ENCODE assay signal across 18 mouse cellular contexts in genomic region chr6:137588481-137589244, GRCm38 (mm10).
DNase-seq lines count a peak whose midpoint lies in the region; ATAC-seq and TF ChIP-seq lines count a peak whose summit lies in the region.
"Had no signal": no experiment of that assay in that cellular context is flagged by ENCODE, and none has a peak within 500 bp of the region (broad histone marks: within the 10 kb centered on the region; RNA-seq: fewer than 3 reads in every experiment).

No protein-coding gene starts in this region.

- no peaks in the 10 kb centered on the region for H3K36me3 ChIP-seq in midbrain, postnatal 0 days (ENCODE audit: insufficient read depth, low read length)
- H3K36me3 ChIP-seq: embryonic facial prominence, embryonic 12.5 days; forebrain, embryonic 10.5 days; hindbrain, embryonic 13.5 days; midbrain, embryonic 10.5 days had no signal

- WGBS in midbrain, postnatal 0 days: 85% methylated on average over 10 of the region's 10 CpGs

- DNase-seq in layer of hippocampus, adult 11-12 months (ENCODE audit: low spot score): peak; percentile 24
- DNase-seq in layer of hippocampus, adult 9-10 months (ENCODE audit: low spot score): no peak
- peak; percentile 25 to 28 for DNase-seq in frontal cortex, postnatal 25 days (ENCODE audit: low spot score in 2 of 2)
- DNase-seq in layer of hippocampus, adult 9-11 months: peak; percentile 53
- DNase-seq in right cerebral cortex, postnatal 10 days (ENCODE audit: low spot score in 2 of 2): peak; percentile 59 to 66
- DNase-seq in urinary bladder, postnatal 25 days (ENCODE audit: low spot score): no peak
- DNase-seq in midbrain, postnatal 0 days (ENCODE audit: low spot score): no peak
- DNase-seq: cerebellum, adult 2 months; heart, postnatal 10 days; lung, postnatal 14 days; retina, postnatal 1 day had no signal

- ATAC-seq in erythroblast, adult 5-6 weeks (replicated peaks; ENCODE audit: low FRiP score, poor library complexity, severe bottlenecking): no peak
- ATAC-seq in midbrain, postnatal 0 days (ENCODE audit: low FRiP score): no peak
- ATAC-seq: intestine, embryonic 16.5 days had no signal

- no peak overlapping the region for H3K4me2 ChIP-seq in midbrain, postnatal 0 days (ENCODE audit: low read depth, low read length, poor library complexity, severe bottlenecking)
- H3K4me2 ChIP-seq: embryonic facial prominence, embryonic 12.5 days; hindbrain, embryonic 13.5 days had no signal

- no peaks in the 10 kb centered on the region for H3K9me3 ChIP-seq in midbrain, postnatal 0 days (ENCODE audit: low read length)
- H3K9me3 ChIP-seq: embryonic facial prominence, embryonic 12.5 days; forebrain, embryonic 10.5 days; hindbrain, embryonic 13.5 days; midbrain, embryonic 10.5 days had no signal

- no peaks in the 10 kb centered on the region for H3K4me1 ChIP-seq in midbrain, postnatal 0 days (ENCODE audit: insufficient read depth, low read length)
- H3K4me1 ChIP-seq: embryonic facial prominence, embryonic 12.5 days; forebrain, embryonic 10.5 days; hindbrain, embryonic 13.5 days; midbrain, embryonic 10.5 days had no signal

- no peak overlapping the region for H3K9ac ChIP-seq in midbrain, postnatal 0 days (replicated peaks; ENCODE audit: low read length, poor library complexity, severe bottlenecking)
- H3K9ac ChIP-seq: embryonic facial prominence, embryonic 12.5 days; hindbrain, embryonic 13.5 days; liver, embryonic 14.5 days had no signal

- no peak for TF ChIP-seq CTCF in midbrain, postnatal 0 days (IDR thresholded peaks at IDR 0.05)

- no peak overlapping the region for H3K27ac ChIP-seq in midbrain, postnatal 0 days (ENCODE audit: low read depth, low read length)
- H3K27ac ChIP-seq: embryonic facial prominence, embryonic 12.5 days; forebrain, embryonic 10.5 days; hindbrain, embryonic 13.5 days; liver, embryonic 14.5 days; midbrain, embryonic 10.5 days had no signal

- H3K27me3 ChIP-seq in midbrain, postnatal 0 days (ENCODE audit: insufficient read depth, low read length): no peaks in the 10 kb centered on the region
- H3K27me3 ChIP-seq: embryonic facial prominence, embryonic 12.5 days; hindbrain, embryonic 13.5 days had no signal

- no peak overlapping the region for H3K4me3 ChIP-seq in midbrain, postnatal 0 days (ENCODE audit: low read depth, low read length)
- H3K4me3 ChIP-seq: embryonic facial prominence, embryonic 12.5 days; forebrain, embryonic 10.5 days; hindbrain, embryonic 13.5 days; midbrain, embryonic 10.5 days had no signal

Comparison
In these comparisons a context has a peak if more than half of its experiments do, and no peak if none do; other contexts are left out.
1. DNase-seq: peak in layer of hippocampus, adult 11-12 months (single experiment), frontal cortex, postnatal 25 days (2 of 2), layer of hippocampus, adult 9-11 months (single experiment) and right cerebral cortex, postnatal 10 days (2 of 2); none in layer of hippocampus, adult 9-10 months (single experiment), urinary bladder, postnatal 25 days (single experiment) and midbrain, postnatal 0 days (single experiment).